Mouse (Mus musculus) gastrocnemius, postnatal 10 days (tissue): Measurements from ENCODE around the gene Krtap9-5. TPM values are rescaled to one million over a fixed set of nuclear protein-coding genes. Genes with fewer than 3 reads are reported as not detected.

Experiments
- total RNA-seq, 2 experiments: library from RNA; stranded (reverse); gene quantifications; 2 replicates each; pipeline ENCODE4 v1.2.3; 2021

Gene Krtap9-5
- total RNA-seq, 2 experiments from 2014 or later = not detected

Other genes starting within 250 kb of the Krtap9-5 start
- gene Gm14180, start 214.2 kb upstream of the Krtap9-5 start, total RNA-seq = not detected
- gene Gm11595, start 175.6 kb upstream of the Krtap9-5 start, total RNA-seq = not detected
- gene Krtap4-8, start 167.8 kb upstream of the Krtap9-5 start, total RNA-seq = not detected
- under 1 TPM in 1 of 2 experiments, not detected in 1; 0.23 TPM for gene Krtap4-9, start 163.3 kb upstream of the Krtap9-5 start, total RNA-seq
- gene Gm11596, start 155.0 kb upstream of the Krtap9-5 start, total RNA-seq = not detected
- not detected for gene Gm11569, start 149.5 kb upstream of the Krtap9-5 start, total RNA-seq
- not detected for gene Gm11554, start 144.0 kb upstream of the Krtap9-5 start, total RNA-seq
- gene Krtap4-13, start 138.6 kb upstream of the Krtap9-5 start, total RNA-seq = not detected
- not detected for gene Gm11564, start 132.8 kb upstream of the Krtap9-5 start, total RNA-seq
- not detected for gene 2300003K06Rik, start 110.4 kb upstream of the Krtap9-5 start, total RNA-seq
- not detected for gene Krtap4-16, start 96.9 kb upstream of the Krtap9-5 start, total RNA-seq
- not detected for gene Gm11568, start 90.6 kb upstream of the Krtap9-5 start, total RNA-seq
- not detected for gene Gm11559, start 84.0 kb upstream of the Krtap9-5 start, total RNA-seq
- gene Krtap9-1, start 75.1 kb upstream of the Krtap9-5 start, total RNA-seq = not detected
- not detected for gene Gm11567, start 69.3 kb upstream of the Krtap9-5 start, total RNA-seq
- gene Krtap31-1, start 40.6 kb upstream of the Krtap9-5 start, total RNA-seq = not detected
- not detected for gene Gm11565, start 33.7 kb upstream of the Krtap9-5 start, total RNA-seq
- gene Krtap31-2, start 12.2 kb upstream of the Krtap9-5 start, total RNA-seq = not detected
- gene Krtap29-1, start 30.6 kb downstream of the Krtap9-5 start, total RNA-seq = not detected
- not detected for gene Krtap16-1, start 38.1 kb downstream of the Krtap9-5 start, total RNA-seq
- gene Krtap17-1, start 45.5 kb downstream of the Krtap9-5 start, total RNA-seq = not detected
- not detected for gene Krt33a, start 67.7 kb downstream of the Krtap9-5 start, total RNA-seq
- gene Krt33b, start 81.4 kb downstream of the Krtap9-5 start, total RNA-seq = under 1 TPM; 0.38 to 0.45 TPM
- not detected for gene Krt34, start 93.1 kb downstream of the Krtap9-5 start, total RNA-seq
- gene Krt31, start 102.1 kb downstream of the Krtap9-5 start, total RNA-seq = not detected
- gene Krt32, start 139.8 kb downstream of the Krtap9-5 start, total RNA-seq = not detected
- gene Krt35, start 147.8 kb downstream of the Krtap9-5 start, total RNA-seq = not detected
- gene Krt36, start 157.2 kb downstream of the Krtap9-5 start, total RNA-seq = not detected
- gene Krt13, start 173.1 kb downstream of the Krtap9-5 start, total RNA-seq = not detected
- gene Krt15, start 187.5 kb downstream of the Krtap9-5 start, total RNA-seq = not detected
- 1 to 10 TPM in 1 of 2 experiments, under 1 TPM in 1; 0.45 to 1.4 TPM for gene Krt19, start 200.2 kb downstream of the Krtap9-5 start, total RNA-seq
- gene Krt9, start 244.8 kb downstream of the Krtap9-5 start, total RNA-seq = not detected